Mouse (Mus musculus) embryo, embryonic 10.5 days (tissue): ENCODE results near the gene Btbd11.
A peak's percentile ranks its signal among the peaks of the same experiment; 100 is the strongest.

Experiments
- DNase-seq: peaks from one replicate; pipeline ENCODE4 v3.0.0-alpha.2; 2015; ENCODE audit warnings: low spot score

Gene Btbd11

DNA sequence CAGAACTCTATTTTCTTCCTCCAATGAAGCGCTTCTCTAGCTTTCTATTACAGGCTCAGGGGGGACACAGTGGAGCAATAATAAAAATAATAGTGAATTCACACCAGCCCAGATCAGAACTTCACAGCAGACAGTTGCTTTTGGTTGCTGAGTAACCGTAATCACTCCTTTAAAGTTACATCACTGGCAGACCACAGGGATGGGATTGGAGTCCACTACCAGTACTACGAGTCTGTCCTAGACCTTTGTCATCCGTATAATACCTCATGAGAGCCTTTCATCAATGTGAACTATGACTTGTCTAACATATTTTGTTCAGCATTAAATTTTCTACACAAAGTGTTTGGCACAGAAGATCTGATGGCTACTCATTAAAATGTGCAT, 35.0 kb downstream of the Btbd11 start:
- DNase-seq = no peak

DNA sequence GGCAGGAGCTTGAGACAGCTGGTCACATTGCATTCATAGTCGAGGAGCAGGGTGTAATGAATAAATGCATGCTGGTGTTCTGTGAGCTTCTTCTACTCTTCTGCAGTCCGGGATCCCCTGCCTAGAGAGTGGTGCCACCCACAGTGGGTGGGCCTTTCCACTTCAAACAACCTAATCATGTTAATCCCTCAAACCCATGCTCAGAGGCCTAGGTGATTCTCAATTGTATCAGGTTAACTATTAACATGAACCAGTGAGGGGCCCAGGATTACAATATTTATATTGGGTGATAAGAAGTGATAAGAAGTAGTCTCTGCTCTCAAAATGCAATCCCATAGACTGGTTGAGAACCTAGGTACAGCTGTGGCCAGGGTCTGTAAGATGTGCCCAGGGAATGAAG, 39.1 kb downstream of the Btbd11 start:
- no peak for DNase-seq

- DNase-seq = no peak
These were observed 50.6 kb downstream of the Btbd11 start for GRCm38 (mm10) chr10:85437217-85437616.

DNA sequence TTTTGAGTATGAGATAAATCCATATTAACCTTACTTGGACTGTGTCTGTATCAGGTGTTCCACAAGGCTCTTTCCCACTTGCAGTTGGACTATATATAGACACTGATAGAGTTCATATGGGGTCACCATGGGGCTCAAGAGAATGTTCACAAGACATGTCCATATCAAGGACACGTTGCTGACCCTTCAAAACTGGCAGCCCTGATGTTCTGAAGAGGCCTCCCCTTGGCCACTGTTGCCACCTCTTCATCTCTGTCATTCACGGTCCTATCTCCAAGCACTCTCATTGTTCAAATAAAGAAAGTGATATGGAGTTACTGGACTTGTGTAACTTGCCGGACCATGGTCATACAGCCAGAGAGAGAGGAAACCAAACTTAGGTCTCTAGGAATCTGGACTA, 56.8 kb downstream of the Btbd11 start:
- DNase-seq = no peak

GRCm38 (mm10) chr10:85445891-85446290, 59.3 kb downstream of the Btbd11 start:
- DNase-seq = no peak

DNA sequence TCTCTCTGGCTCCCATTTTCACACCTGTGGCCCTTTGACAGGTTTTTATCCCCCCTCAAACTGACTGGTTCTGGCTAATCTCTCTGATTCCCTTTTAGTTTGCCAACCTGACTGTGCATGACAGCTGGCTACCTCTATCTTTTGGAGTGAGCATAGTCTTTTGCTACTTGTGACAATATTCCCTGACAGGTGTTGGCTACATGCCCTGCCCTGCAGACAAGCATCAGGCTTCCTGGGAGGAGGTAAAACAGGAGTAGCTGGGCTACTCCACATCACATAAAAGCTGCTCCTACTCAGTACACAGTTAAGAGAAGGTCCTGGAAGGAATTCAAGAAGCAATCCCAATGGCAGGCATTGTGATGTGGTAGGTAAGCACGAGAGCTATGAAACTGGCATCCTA, 60.1 kb downstream of the Btbd11 start:
- no peak for DNase-seq

DNA sequence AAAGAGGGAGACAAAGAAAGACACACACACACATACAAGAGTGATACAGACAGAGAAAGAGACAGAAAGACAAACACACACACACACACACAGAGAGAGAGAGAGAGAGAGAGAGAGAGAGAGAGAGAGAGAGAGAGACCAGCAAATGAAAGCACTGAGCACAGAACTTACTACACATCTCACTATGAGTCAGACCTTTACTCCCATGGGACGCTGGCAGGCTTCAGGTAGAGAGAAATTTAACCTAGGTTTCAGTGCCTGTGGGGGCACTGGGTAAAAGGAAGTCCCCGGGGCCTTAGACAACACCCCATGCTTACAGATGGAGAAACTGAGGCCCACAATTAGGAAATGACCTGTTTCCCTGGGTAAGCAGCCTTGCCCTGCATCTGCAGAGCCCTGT, 61.3 kb downstream of the Btbd11 start:
- DNase-seq = no peak

GRCm38 (mm10) chr10:85451629-85452368, 65.2 kb downstream of the Btbd11 start:
- DNase-seq = peak; percentile 48

- no peak for DNase-seq
These were observed 66.7 kb downstream of the Btbd11 start for GRCm38 (mm10) chr10:85453221-85453775.

DNA sequence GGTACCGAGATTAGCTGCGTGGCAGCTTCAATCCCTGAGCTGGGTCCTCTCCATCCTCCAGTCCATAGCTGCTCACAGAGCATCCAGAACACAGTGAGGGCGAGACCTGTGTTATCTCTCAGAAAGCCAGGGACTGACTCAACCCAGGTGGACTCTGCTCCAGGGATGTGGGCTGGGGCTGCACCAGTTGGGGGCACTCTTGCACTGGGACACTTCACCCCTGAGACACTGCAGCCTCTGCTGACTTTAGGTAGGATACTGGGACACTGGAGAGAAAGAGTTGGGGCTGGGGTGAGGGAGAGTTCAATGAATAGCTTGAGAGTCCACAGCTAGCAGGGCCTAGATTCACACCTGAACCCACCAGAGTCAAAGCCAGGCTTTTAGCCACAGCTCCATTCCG, 69.4 kb downstream of the Btbd11 start:
- DNase-seq = peak; percentile 27

DNA sequence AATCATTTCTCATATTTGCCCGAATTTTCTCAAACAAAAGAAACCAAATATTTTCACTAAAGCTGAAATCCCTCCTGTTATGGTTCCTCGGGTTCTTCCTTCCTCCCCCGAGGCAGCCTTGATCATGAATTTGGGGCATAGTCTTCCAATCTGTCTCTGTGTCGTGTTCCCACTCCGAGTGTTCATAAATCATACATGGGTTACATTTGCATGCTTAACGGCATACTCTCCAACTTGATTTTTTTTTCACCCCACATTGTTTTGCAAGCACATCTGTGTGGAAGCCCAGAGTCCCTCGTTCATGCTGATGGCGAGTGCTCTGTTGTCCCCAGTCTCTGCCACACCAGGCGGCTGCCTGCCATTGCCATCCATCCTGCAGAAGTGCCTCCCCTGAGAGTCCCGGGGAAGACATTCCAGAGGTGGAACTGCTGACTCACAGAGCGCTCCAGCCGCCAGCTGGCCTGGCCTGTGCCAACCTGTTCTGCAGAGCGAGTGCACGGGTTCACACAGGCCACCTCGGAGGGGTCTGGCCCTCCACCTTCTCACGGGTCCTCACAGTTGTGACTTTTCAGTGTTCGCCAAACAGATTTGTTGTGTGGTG, 72.2 kb downstream of the Btbd11 start:
- DNase-seq = peak; percentile 65

GRCm38 (mm10) chr10:85460736-85461135, 74.1 kb downstream of the Btbd11 start:
- DNase-seq = no peak

- peak; percentile 17 for DNase-seq
These were observed 77.5 kb downstream of the Btbd11 start for GRCm38 (mm10) chr10:85464152-85464551.

GRCm38 (mm10) chr10:85465516-85466408, 79.1 kb downstream of the Btbd11 start:
- DNase-seq = no peak

- DNase-seq = no peak
These were observed 79.8 kb downstream of the Btbd11 start for GRCm38 (mm10) chr10:85466409-85466761.

- no peak for DNase-seq
These were observed 80.8 kb downstream of the Btbd11 start for GRCm38 (mm10) chr10:85467393-85467792.

DNA sequence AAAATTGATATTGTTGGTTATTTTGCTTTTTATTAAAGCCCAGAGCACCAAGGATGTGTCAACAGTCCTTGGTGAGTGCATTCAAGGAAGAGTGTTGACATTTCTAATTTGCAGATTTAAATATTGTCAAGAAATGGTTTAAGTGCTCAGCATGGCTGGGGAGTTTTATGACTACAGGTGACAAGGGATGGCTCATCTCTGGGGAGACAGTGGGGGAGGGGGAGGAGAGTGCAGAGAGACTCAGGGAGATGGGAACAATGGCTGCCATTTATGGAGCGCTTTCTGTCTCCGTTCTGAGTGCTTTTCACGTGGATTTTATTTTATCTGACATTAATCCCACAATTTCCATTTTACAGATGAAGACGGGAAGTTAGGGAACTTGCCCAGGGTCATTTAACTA, 81.9 kb downstream of the Btbd11 start:
- DNase-seq = no peak

DNA sequence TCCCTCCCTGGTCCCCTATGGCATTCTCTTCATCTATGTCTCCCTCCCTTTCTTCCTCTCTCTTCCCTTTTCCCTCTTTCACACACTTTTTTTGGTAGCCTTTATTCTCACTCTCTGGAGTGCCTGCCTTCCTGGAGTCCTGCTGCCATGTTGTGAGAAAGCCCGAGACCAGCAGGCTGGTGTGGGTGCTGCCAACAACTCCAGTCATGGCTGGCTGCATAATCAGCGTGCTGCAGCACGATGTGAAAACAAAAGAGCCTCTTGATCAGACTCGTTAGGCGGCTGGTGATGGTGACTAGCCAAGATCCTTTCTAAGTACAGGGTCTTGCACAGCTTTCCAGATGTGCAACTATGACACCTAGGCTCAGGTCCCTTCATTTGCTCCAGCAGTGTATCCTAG, 82.7 kb downstream of the Btbd11 start:
- DNase-seq = no peak

DNA sequence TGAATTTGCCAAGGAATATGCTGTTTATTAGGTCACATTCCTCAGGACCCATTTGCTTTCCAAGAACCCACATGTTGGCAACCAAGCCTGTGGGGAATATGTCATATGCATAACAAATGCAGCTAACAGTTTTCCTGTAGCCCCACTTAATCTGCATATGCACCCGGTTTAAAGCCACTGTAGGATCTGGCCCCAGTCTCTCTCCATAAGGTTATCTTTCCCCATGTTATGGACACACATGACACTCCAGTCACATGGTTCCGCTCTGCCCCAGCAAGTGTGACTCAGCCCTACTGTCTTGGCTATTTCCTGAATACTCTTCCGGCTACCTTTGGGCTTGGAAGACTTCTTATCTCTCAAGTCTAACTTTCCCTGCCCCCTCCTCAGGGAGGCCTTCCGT, 86.7 kb downstream of the Btbd11 start:
- no peak for DNase-seq

DNA sequence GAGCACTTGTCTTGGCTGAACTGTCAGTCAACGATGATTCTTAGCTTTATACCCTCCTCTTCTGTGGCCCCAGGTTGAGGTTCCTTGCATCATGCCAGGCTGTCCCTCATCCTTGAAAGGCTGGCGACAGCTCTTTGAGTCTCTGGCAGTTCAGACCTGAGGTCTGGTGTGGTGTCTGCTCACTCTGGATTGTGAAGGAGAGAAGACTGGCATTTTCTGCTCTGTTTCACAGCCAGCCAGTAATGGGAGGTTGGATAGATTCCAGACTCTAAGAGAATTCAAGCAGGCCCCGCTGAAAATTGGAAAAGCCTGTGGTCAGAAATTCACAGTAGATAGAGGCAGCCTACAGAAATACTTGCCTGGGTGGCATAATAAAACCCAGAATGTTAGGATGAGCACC, 87.3 kb downstream of the Btbd11 start:
- DNase-seq = no peak

DNA sequence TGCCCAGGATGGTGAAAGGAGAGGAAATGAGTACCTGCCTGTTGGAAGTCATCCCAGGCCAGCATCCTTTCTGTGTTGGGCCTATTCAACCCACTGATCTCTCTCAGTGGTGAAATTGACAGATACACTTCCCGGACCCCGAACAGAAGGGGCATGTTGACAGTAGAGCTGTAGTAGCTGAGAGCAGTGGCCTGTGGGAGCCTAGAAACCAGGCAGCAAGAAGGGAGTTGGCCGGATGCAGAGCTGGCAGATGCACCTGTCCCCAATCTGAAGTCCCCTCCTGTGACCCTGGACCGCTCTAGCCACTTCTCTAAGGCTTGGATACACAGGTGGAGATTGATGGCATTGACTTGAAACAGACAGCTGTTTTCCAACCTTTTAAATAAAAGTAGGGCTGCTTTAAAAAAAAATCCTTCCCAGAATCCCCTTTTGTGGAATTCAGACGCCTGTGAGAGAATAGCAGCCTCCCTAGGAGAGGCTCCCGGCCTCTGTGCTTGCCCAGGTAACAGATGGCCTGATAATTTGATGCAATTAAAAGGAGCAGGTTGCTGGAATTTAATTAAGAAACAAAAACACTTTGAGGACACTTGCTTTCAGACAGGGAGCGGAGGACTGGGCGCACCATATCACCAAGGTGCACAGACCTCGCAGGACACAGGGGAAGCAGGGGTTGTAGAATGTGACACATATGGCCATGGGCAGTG, 89.2 kb downstream of the Btbd11 start:
- DNase-seq = no peak

GRCm38 (mm10) chr10:85479959-85480625, 93.5 kb downstream of the Btbd11 start:
- DNase-seq = no peak
